Mouse (Mus musculus): Measurements from ENCODE around the gene Synpo2. TPM values are rescaled to one million over a fixed set of nuclear protein-coding genes. Genes with fewer than 3 reads are reported as not detected.
"Not testable (repeated sequence)": the region's sequence is repeated elsewhere in the genome, so short reads cannot be mapped to it uniquely, and the experiment has no call there.

Synpo2 gene
- polyA plus RNA-seq, 1 experiment from 2014 or later = 2.8 TPM

DNA sequence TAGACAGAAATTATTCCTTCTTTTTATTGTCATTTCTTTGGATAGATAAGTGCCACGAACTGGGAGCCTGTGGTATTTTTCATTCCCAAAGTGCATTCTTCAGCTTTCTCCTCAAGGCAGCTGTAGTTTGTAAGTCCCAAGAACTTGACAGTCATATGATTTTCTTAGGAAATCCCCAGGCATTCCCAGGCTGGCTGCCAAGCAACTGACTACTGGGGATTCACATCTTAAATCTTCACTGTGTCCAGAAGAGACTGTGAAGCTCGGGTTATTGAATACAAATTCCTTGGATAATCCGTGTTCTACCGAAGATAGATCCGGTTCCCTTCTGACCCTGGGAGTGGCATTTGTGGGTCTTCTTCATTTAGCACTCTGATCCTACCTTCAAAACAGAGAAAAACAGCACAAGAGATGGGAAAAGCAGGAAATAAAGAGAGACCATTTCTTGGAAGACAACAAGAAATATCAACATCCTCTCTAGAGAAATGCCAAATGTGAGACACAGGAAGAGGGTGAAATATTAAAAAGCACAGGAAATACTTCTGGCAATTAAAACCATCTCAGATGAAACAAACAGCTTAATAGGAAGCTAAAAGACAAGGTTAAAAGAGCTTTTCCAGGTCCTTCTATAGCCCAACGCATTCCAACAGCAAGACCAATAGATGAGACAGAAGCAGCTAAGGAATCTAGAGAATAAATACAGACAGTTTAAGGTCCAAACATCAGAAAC, 97.5 kb downstream of the Synpo2 start:
- 66% methylated on average over 6 of the region's 6 CpGs for WGBS
- Histone ChIP-seq H3K4me1 (ENCODE audit: control insufficient read depth, insufficient read depth, low read length) (no peaks in the 10 kb centered on the region), H3K36me3 (ENCODE audit: control insufficient read depth, insufficient read depth, low read length) (no peaks in the 10 kb centered on the region), H3K9me3 (ENCODE audit: control insufficient read depth, low read length) (no peaks in the 10 kb centered on the region), H3K4me2 (ENCODE audit: low read depth, low read length) (no peak overlapping the region), H3K4me3 (ENCODE audit: low read depth, low read length) (no peak overlapping the region), H3K27ac (ENCODE audit: low read depth, low read length) (no peak overlapping the region), H3K27me3 (ENCODE audit: control insufficient read depth, insufficient read depth, low read length) (no peaks in the 10 kb centered on the region), H3K9ac (replicated peaks; ENCODE audit: low read depth, low read length) (no peak overlapping the region)
- no peak for ATAC-seq (ENCODE audit: low read depth)

DNA sequence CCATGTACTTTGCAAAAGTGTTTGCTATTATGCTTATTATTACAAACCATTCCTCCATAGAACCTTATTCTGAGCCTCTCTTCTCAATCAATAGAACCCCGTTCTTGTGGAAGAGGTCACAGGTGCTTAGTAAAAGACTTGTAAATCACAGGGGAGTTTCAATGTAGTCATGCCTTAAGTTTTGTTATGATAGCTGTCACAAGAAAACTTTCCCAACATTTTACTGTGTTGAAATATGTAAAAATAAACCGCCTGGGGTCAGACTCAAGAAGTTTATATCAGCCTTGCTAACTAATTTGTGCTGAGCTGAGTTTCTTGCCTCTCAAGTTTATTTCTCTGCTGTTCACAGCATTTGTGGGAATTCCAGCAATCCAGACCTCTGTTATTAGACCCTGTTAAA, 103.8 kb downstream of the Synpo2 start:
- no peaks in the 10 kb centered on the region for H3K36me3 ChIP-seq (ENCODE audit: control insufficient read depth, insufficient read depth, low read length)
- WGBS = 75% methylated on average over 2 of the region's 2 CpGs

DNA sequence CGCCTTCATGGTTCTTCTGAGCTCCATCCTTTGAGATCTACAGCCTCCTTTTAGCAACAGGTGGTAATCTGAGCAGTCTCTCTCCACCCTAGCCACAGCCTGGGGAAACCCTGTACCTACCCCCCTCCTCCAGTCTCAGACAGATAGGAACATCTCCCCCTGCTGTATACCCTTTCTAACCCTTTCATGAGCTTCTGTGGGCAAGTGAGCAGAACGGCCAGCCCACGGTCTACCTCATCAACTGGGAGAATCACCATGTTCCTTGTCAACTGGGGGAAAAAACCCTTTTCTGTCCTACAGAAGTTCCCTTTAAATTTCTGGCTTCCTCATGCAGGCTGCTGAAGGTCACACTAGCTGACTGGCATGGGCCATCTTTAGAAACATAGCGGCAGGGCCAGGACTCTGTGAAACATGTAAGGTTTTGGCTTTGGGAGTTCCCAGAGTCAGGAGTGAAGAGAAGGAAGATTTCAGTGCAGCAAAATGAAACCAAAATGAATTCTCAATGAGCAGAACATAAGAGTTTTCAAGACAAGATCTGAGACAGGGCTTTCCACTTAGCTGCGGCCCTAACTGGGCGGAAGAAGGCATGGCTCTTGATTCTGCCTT, 104.7 kb downstream of the Synpo2 start:
- WGBS = 95% methylated on average over 6 of the region's 6 CpGs
- no peak for ATAC-seq (ENCODE audit: low read depth)

More for the DNA sequence above, 103.8 kb downstream of the Synpo2 start:
- no peaks in the 10 kb centered on the region for H3K4me1 ChIP-seq (ENCODE audit: control insufficient read depth, insufficient read depth, low read length)
- no peak overlapping the region for H3K4me2 ChIP-seq (ENCODE audit: low read depth, low read length)
- no peak overlapping the region for H3K4me3 ChIP-seq (ENCODE audit: low read depth, low read length)
- no peak overlapping the region for H3K9ac ChIP-seq (replicated peaks; ENCODE audit: low read depth, low read length)
- no peaks in the 10 kb centered on the region for H3K27me3 ChIP-seq (ENCODE audit: control insufficient read depth, insufficient read depth, low read length)
- no peaks in the 10 kb centered on the region for H3K9me3 ChIP-seq (ENCODE audit: control insufficient read depth, low read length)
- ATAC-seq (ENCODE audit: low read depth) = no peak
- no peak overlapping the region for H3K27ac ChIP-seq (ENCODE audit: low read depth, low read length)

DNA sequence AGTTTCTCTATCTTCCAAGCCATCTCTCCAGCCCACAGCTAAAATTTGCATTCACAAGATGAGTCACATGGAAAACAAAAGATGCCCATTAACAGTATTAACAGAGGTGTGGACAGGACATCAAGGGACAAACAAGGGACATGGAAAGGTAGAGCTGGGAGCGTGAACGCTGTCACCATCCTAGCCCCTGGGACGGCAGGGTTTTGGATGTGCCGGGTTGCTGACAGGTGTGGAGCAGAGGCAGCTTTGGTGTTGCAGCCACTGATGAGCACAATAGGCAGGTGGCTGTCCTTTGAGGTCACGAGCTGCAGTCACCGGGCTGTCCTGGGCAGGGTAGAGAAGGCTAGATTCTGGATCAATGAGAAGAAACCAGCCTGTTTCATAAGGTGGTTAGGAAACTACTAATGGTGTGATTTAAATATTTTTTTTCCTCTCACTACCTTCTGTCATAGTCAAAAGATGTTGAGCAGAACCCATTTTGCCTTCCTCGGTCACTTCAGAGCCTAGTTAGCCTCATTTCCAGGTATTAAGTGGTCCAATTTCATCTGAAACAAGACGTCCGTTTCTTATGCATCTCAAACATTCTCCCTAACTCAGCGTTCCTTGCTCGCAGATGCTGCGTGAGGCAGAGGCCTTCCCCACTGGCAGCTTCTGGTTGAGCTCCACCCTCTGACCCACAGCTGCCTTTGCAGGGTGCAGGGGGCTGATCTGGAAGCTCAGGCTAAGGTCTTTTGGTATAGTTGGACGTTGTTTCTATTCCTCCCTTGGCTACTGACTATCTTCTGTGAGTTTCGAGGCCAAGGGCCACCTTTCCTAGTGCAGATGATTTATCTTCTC, 105.4 kb downstream of the Synpo2 start:
- H3K9ac ChIP-seq (replicated peaks; ENCODE audit: low read depth, low read length) = no peak overlapping the region
- no peaks in the 10 kb centered on the region for H3K36me3 ChIP-seq (ENCODE audit: control insufficient read depth, insufficient read depth, low read length)
- no peaks in the 10 kb centered on the region for H3K4me1 ChIP-seq (ENCODE audit: control insufficient read depth, insufficient read depth, low read length)
- ATAC-seq (ENCODE audit: low read depth) = no peak
- no peak overlapping the region for H3K27ac ChIP-seq (ENCODE audit: low read depth, low read length)
- H3K4me3 ChIP-seq (ENCODE audit: low read depth, low read length) = no peak overlapping the region
- no peaks in the 10 kb centered on the region for H3K9me3 ChIP-seq (ENCODE audit: control insufficient read depth, low read length)
- no peak overlapping the region for H3K4me2 ChIP-seq (ENCODE audit: low read depth, low read length)
- whole genome bisulfite sequencing = 84% methylated on average over 14 of the region's 14 CpGs
- no peaks in the 10 kb centered on the region for H3K27me3 ChIP-seq (ENCODE audit: control insufficient read depth, insufficient read depth, low read length)

More for the DNA sequence above, 104.7 kb downstream of the Synpo2 start:
- Histone ChIP-seq H3K4me3 (ENCODE audit: low read depth, low read length) (no peak overlapping the region), H3K27ac (ENCODE audit: low read depth, low read length) (no peak overlapping the region), H3K4me1 (ENCODE audit: control insufficient read depth, insufficient read depth, low read length) (no peaks in the 10 kb centered on the region), H3K9ac (replicated peaks; ENCODE audit: low read depth, low read length) (no peak overlapping the region), H3K27me3 (ENCODE audit: control insufficient read depth, insufficient read depth, low read length) (no peaks in the 10 kb centered on the region), H3K9me3 (ENCODE audit: control insufficient read depth, low read length) (no peaks in the 10 kb centered on the region), H3K4me2 (ENCODE audit: low read depth, low read length) (no peak overlapping the region), H3K36me3 (ENCODE audit: control insufficient read depth, insufficient read depth, low read length) (no peaks in the 10 kb centered on the region)

DNA sequence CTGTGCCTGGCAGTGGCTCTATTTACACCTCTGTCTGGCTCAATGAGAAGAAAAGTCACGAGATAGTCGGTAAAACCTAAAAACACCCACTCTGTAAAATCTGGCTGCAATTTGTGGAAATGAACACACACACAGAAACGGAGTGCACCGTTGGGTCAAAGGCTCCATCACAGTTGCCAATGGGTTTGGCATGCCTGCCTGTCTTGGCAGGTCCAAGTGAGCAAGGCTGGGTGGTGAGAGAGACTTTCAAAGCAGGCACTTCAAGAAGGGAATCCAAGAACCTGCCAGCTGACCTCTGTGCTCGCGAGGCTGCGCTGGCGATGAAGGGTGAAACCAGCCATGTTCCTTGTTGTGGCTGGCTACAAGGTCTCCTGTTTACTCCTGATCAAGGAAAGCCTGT, 107.2 kb downstream of the Synpo2 start:
- H3K4me2 ChIP-seq (ENCODE audit: low read depth, low read length) = no peak overlapping the region
- no peaks in the 10 kb centered on the region for H3K36me3 ChIP-seq (ENCODE audit: control insufficient read depth, insufficient read depth, low read length)
- no peaks in the 10 kb centered on the region for H3K9me3 ChIP-seq (ENCODE audit: control insufficient read depth, low read length)
- H3K4me1 ChIP-seq (ENCODE audit: control insufficient read depth, insufficient read depth, low read length) = no peaks in the 10 kb centered on the region
- H3K9ac ChIP-seq (replicated peaks; ENCODE audit: low read depth, low read length) = no peak overlapping the region
- no peaks in the 10 kb centered on the region for H3K27me3 ChIP-seq (ENCODE audit: control insufficient read depth, insufficient read depth, low read length)
- no peak overlapping the region for H3K4me3 ChIP-seq (ENCODE audit: low read depth, low read length)
- ATAC-seq (ENCODE audit: low read depth) = no peak
- H3K27ac ChIP-seq (ENCODE audit: low read depth, low read length) = no peak overlapping the region
- WGBS = 74% methylated on average over 8 of the region's 8 CpGs

DNA sequence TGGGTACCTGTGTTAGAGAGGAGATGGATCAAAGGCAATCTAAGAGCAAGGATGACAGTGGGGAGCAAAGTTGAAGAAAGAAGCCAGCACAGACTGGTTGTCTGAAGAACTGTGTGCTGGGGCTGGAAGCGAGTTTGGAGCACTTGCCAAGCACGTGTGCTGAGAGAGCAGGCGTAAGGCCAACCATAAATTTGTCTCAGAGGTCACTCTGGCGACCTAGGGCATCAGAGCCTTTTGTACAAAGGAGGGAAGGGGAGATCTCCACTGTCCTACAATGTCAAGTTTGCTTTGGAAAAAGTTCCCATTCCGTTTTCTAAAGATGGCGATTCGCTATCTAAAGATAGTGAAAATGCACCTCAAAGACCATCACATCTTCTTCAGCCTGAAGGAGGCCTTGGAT, 107.9 kb downstream of the Synpo2 start:
- Histone ChIP-seq H3K9me3 (ENCODE audit: control insufficient read depth, low read length) (no peaks in the 10 kb centered on the region), H3K4me3 (ENCODE audit: low read depth, low read length) (no peak overlapping the region), H3K27me3 (ENCODE audit: control insufficient read depth, insufficient read depth, low read length) (no peaks in the 10 kb centered on the region), H3K4me2 (ENCODE audit: low read depth, low read length) (no peak overlapping the region), H3K9ac (replicated peaks; ENCODE audit: low read depth, low read length) (no peak overlapping the region), H3K4me1 (ENCODE audit: control insufficient read depth, insufficient read depth, low read length) (no peaks in the 10 kb centered on the region), H3K27ac (ENCODE audit: low read depth, low read length) (no peak overlapping the region), H3K36me3 (ENCODE audit: control insufficient read depth, insufficient read depth, low read length) (no peaks in the 10 kb centered on the region)
- ATAC-seq (ENCODE audit: low read depth) = no peak
- whole genome bisulfite sequencing = 39% methylated on average over 7 of the region's 7 CpGs

DNA sequence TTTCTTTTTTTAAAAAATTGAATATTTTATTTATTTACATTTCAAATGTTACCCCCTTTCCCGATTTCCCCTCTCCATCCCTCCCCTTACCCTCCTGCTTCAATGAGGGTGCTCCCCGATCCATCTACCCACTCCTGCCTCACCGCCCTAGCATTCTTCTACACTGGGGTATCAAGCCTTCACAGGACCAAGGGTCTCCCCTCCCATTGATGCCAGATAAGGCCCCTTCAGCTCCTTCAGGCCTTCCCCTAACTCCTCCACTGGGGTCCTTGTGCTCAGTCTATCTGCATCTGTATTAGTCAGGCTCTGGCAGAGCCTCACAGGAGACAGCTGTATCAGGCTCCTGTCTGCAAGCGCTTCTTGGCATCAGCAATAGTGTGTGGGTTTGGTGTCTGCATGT, 109.2 kb downstream of the Synpo2 start:
- WGBS = 94% methylated on average over 4 of the region's 4 CpGs
- not testable (repeated sequence) for H3K9me3 ChIP-seq (ENCODE audit: control insufficient read depth, low read length)

DNA sequence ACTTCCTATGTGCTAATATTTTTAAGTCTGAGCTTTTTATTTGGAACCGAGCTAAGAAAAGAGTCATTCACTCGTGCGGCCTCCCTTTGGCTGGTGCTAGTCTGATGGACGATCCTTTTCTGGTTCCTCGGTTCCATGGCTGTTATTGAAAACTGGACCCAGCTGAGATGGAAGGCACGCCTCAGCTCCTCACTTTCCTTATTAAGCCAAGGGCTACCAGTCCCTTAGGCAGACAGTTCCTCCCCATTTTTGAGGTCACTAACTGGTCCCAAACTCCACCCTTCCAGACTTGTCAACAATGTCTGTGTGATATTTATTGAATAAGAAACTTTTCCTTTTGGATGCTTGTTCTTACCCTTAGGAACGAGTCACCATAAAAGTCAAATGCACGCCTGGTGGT, 112.1 kb downstream of the Synpo2 start:
- Histone ChIP-seq H3K27me3 (ENCODE audit: control insufficient read depth, insufficient read depth, low read length) (no peaks in the 10 kb centered on the region), H3K27ac (ENCODE audit: low read depth, low read length) (no peak overlapping the region), H3K9ac (replicated peaks; ENCODE audit: low read depth, low read length) (no peak overlapping the region), H3K4me3 (ENCODE audit: low read depth, low read length) (no peak overlapping the region), H3K4me1 (ENCODE audit: control insufficient read depth, insufficient read depth, low read length) (no peaks in the 10 kb centered on the region), H3K4me2 (ENCODE audit: low read depth, low read length) (no peak overlapping the region), H3K9me3 (ENCODE audit: control insufficient read depth, low read length) (no peaks in the 10 kb centered on the region), H3K36me3 (ENCODE audit: control insufficient read depth, insufficient read depth, low read length) (no peaks in the 10 kb centered on the region)
- WGBS = 83% methylated on average over 8 of the region's 8 CpGs
- ATAC-seq (ENCODE audit: low read depth) = no peak

More for the DNA sequence above, 109.2 kb downstream of the Synpo2 start:
- not testable (repeated sequence) for H3K9ac ChIP-seq (replicated peaks; ENCODE audit: low read depth, low read length); H3K4me3 ChIP-seq (ENCODE audit: low read depth, low read length); ATAC-seq (ENCODE audit: low read depth); H3K27me3 ChIP-seq (ENCODE audit: control insufficient read depth, insufficient read depth, low read length); H3K4me2 ChIP-seq (ENCODE audit: low read depth, low read length); H3K4me1 ChIP-seq (ENCODE audit: control insufficient read depth, insufficient read depth, low read length); H3K36me3 ChIP-seq (ENCODE audit: control insufficient read depth, insufficient read depth, low read length); H3K27ac ChIP-seq (ENCODE audit: low read depth, low read length)

Data from neural tube, embryonic 14.5 days (tissue).